Mouse (Mus musculus): ENCODE measurements at regions not wholly inside any gene's neighbourhood (a gene's known extent, or its start where the extent isn't known, plus 50 kb on each side); places are given as distances from the start of the nearest gene placed in this dataset.

GRCm38 (mm10) chr4:105352342-105352741 is 195.2 kb downstream of the Plpp3 start:
- H3K36me3 ChIP-seq, result no peaks in the 10 kb centered on the region
- no peak overlapping the region for H3K4me3 ChIP-seq (replicated peaks)
- no peaks in the 10 kb centered on the region for H3K27me3 ChIP-seq
- ATAC-seq (ENCODE audit: insufficient number of reproducible peaks, low FRiP score, low TSS enrichment, low read depth), result peak; percentile 70
- no peak overlapping the region for H3K9ac ChIP-seq
- no peak overlapping the region for H3K4me2 ChIP-seq (replicated peaks)
- H3K27ac ChIP-seq (replicated peaks), result no peak overlapping the region
- peaks cover 10% of the 10 kb centered on the region; the same call in 1 of the 2 replicates for H3K4me1 ChIP-seq
- H3K9me3 ChIP-seq (replicated peaks), result no peaks in the 10 kb centered on the region
- WGBS, result 39% methylated on average over 7 of the region's 7 CpGs

GRCm38 (mm10) chr4:105352953-105353352 is 195.8 kb downstream of the Plpp3 start:
- Histone ChIP-seq H3K4me2 (replicated peaks) (no peak overlapping the region), H3K4me1 (peaks cover 10% of the 10 kb centered on the region; the same call in 1 of the 2 replicates), H3K9ac (no peak overlapping the region), H3K27ac (replicated peaks) (no peak overlapping the region), H3K36me3 (no peaks in the 10 kb centered on the region), H3K9me3 (replicated peaks) (no peaks in the 10 kb centered on the region), H3K27me3 (no peaks in the 10 kb centered on the region), H3K4me3 (replicated peaks) (no peak overlapping the region)
- 58% methylated on average over 3 of the region's 3 CpGs for WGBS
- no peak for ATAC-seq (ENCODE audit: insufficient number of reproducible peaks, low FRiP score, low TSS enrichment, low read depth)

GRCm38 (mm10) chr4:105354097-105354496 is 196.9 kb downstream of the Plpp3 start:
- WGBS, result 65% methylated on average over 8 of the region's 8 CpGs
- Histone ChIP-seq H3K36me3 (no peaks in the 10 kb centered on the region), H3K4me3 (replicated peaks) (no peak overlapping the region), H3K4me1 (peaks cover 10% of the 10 kb centered on the region; the same call in 1 of the 2 replicates), H3K4me2 (replicated peaks) (no peak overlapping the region), H3K9me3 (replicated peaks) (no peaks in the 10 kb centered on the region), H3K27ac (replicated peaks) (no peak overlapping the region), H3K9ac (no peak overlapping the region), H3K27me3 (no peaks in the 10 kb centered on the region)
- no peak for ATAC-seq (ENCODE audit: insufficient number of reproducible peaks, low FRiP score, low TSS enrichment, low read depth)

DNA sequence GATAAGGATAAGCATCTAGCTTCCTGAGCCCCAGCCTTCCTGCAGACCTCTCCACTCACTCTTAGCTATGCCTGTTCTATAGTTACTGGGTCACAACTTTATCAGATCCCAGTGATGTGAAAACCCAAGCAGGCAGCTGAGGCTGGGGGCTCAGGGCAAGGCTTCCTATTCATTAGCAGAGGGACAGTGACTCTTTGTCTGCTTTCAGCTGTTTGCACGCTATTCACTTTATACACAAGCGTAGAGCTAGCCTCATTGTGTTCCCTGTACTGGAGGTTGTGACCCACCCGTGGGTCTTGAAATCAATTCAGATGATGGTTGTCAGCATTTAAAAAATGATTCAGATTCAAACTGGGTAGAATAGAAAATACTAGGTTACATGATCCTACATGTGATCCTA is 199.5 kb downstream of the Plpp3 start:
- H3K27ac ChIP-seq (replicated peaks), result no peak overlapping the region
- no peak overlapping the region for H3K4me2 ChIP-seq (replicated peaks)
- H3K36me3 ChIP-seq, result no peaks in the 10 kb centered on the region
- WGBS, result 61% methylated on average over 3 of the region's 3 CpGs
- H3K27me3 ChIP-seq, result no peaks in the 10 kb centered on the region
- H3K9me3 ChIP-seq (replicated peaks), result no peaks in the 10 kb centered on the region
- H3K9ac ChIP-seq, result no peak overlapping the region
- ATAC-seq (ENCODE audit: insufficient number of reproducible peaks, low FRiP score, low TSS enrichment, low read depth), result no peak
- H3K4me3 ChIP-seq (replicated peaks), result no peak overlapping the region
- H3K4me1 ChIP-seq, result peaks cover 10% of the 10 kb centered on the region; the same call in 1 of the 2 replicates

DNA sequence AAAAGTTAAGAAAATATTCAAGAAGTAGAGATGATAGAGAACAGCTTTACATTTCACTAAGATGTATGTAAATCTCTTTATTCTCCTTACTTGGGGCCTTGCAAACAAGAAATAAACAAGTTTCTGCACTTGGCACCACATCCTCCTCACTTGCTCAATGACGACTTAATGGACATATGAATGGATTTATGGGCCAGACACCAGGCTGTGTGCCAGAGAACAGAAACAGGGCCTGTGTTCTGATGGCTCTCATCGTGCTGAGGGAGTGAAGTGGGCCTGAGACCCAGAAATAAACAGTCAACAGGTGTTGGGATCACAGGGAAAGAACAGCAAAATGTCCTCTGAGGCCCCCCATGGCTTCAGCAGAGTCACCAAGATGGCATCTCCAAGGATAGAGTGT is 201.6 kb downstream of the Plpp3 start:
- Histone ChIP-seq H3K9me3 (replicated peaks) (no peaks in the 10 kb centered on the region), H3K4me1 (no peaks in the 10 kb centered on the region), H3K9ac (no peak overlapping the region), H3K27me3 (no peaks in the 10 kb centered on the region), H3K36me3 (no peaks in the 10 kb centered on the region), H3K4me3 (replicated peaks) (no peak overlapping the region), H3K4me2 (replicated peaks) (no peak overlapping the region), H3K27ac (replicated peaks) (no peak overlapping the region)
- 33% methylated on average over 2 of the region's 2 CpGs for WGBS
- ATAC-seq (ENCODE audit: insufficient number of reproducible peaks, low FRiP score, low TSS enrichment, low read depth), result no peak

DNA sequence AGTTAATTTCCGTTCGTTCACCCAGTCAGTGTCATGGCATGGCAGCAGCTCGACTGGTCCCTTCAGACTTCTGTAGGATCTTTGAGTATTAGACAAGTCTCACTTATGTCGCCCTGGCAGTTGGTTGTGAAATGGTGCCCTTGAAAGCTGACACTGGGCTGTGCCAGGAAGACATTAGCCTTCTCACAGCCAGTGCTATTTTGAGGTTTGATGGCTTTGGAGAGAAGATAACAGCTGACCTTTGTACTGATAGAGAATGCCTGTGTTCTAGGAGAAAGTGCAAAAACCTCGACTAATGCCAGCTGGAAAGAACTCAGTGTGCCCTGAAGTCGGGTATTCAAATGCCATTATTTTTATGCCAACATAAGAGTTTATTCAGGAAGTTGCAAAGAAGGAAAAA is 207.3 kb downstream of the Plpp3 start:
- H3K4me2 ChIP-seq (replicated peaks), result no peak overlapping the region
- ATAC-seq (ENCODE audit: insufficient number of reproducible peaks, low FRiP score, low TSS enrichment, low read depth), result no peak
- no peak overlapping the region for H3K27ac ChIP-seq (replicated peaks)
- H3K27me3 ChIP-seq, result no peaks in the 10 kb centered on the region
- H3K36me3 ChIP-seq, result no peaks in the 10 kb centered on the region
- H3K9me3 ChIP-seq (replicated peaks), result no peaks in the 10 kb centered on the region
- 0 out of 2 replicates have a peak, but pooled peaks cover 6% of the 10 kb centered on the region for H3K4me1 ChIP-seq
- H3K9ac ChIP-seq, result no peak overlapping the region
- 78% methylated on average over 6 of the region's 6 CpGs for WGBS
- no peak overlapping the region for H3K4me3 ChIP-seq (replicated peaks)

DNA sequence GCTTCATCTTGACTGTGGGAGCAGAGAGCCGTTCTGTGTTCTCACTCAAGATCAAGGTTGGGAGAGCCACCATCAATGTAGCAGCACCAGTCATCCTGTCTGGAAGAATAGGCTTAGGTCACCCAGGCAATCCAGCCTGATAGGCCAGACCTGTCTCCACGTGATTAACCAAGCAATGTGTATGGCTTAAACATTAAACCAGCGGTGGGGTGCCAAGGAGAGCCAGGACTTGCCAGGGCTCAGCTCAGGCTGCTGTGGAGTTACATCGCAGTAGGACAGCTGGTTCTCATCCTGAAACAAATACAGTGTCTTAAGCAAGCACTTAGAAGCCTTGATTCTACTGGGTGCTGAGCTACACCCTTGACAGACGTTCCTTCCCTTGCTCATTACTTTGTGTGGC is 207.9 kb downstream of the Plpp3 start:
- 74% methylated on average over 5 of the region's 5 CpGs for WGBS
- no peak overlapping the region for H3K4me3 ChIP-seq (replicated peaks)
- H3K4me2 ChIP-seq (replicated peaks), result no peak overlapping the region
- no peak overlapping the region for H3K27ac ChIP-seq (replicated peaks)
- H3K4me1 ChIP-seq, result 0 out of 2 replicates have a peak, but pooled peaks cover 6% of the 10 kb centered on the region
- no peaks in the 10 kb centered on the region for H3K36me3 ChIP-seq
- H3K27me3 ChIP-seq, result no peaks in the 10 kb centered on the region
- no peak overlapping the region for H3K9ac ChIP-seq
- H3K9me3 ChIP-seq (replicated peaks), result no peaks in the 10 kb centered on the region
- ATAC-seq (ENCODE audit: insufficient number of reproducible peaks, low FRiP score, low TSS enrichment, low read depth), result no peak

- WGBS, result 25% methylated on average over 5 of the region's 5 CpGs
- H3K27ac ChIP-seq (replicated peaks), result 0 out of 2 replicates have a peak overlapping the region, but pooled peaks have one; percentile 18
- H3K4me2 ChIP-seq (replicated peaks), result no peak overlapping the region
- H3K36me3 ChIP-seq, result no peaks in the 10 kb centered on the region
- H3K4me1 ChIP-seq, result peaks cover 13% of the 10 kb centered on the region; the same call in 1 of the 2 replicates
- no peaks in the 10 kb centered on the region for H3K27me3 ChIP-seq
- no peak overlapping the region for H3K9ac ChIP-seq
- ATAC-seq (ENCODE audit: insufficient number of reproducible peaks, low FRiP score, low TSS enrichment, low read depth), result no peak
- H3K9me3 ChIP-seq (replicated peaks), result no peaks in the 10 kb centered on the region
- H3K4me3 ChIP-seq (replicated peaks), result no peak overlapping the region
These were observed 219.4 kb downstream of the Plpp3 start for GRCm38 (mm10) chr4:105376591-105376990.

DNA sequence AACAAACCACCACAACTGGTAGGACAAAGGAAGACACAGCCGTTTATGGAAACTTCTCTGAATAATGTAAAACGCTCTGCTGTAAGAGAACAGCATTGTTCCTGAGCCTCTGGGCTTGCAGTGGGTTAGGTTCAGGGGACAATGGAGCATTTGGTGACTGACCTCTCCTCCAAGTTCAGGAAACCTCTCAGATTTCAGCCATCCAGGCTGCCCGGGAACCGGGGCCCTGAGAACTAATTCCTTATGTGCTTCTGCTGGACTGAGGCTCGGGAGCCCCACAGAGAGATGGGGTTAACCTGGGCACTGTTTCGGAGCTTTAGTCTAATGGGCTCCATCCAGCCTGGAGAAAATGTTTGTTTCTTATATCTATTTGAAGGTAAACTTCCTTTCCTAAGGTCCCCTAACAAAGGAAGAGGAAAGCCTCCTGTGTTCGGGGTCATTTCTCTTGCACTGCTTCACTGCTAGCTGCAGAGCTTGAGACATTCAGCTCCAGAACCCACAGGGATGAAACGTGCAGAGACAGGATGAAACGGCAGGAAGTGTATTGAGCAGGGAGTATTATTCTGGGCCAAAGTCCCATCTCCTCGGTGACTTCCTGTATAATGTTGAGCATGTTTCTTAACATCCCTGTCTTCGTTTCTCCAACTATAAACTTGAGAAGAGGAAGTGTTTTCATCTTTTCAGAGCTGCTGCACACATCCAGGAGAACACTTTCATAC is 220.5 kb downstream of the Plpp3 start:
- Histone ChIP-seq H3K27ac (replicated peaks) (peak overlapping the region; percentile 18; the same call in 1 of the 2 replicates), H3K36me3 (no peaks in the 10 kb centered on the region), H3K9me3 (replicated peaks) (no peaks in the 10 kb centered on the region), H3K27me3 (no peaks in the 10 kb centered on the region), H3K4me2 (replicated peaks) (no peak overlapping the region), H3K4me1 (peaks cover 13% of the 10 kb centered on the region; the same call in 1 of the 2 replicates), H3K9ac (no peak overlapping the region), H3K4me3 (replicated peaks) (no peak overlapping the region)
- no peak for ATAC-seq (ENCODE audit: insufficient number of reproducible peaks, low FRiP score, low TSS enrichment, low read depth)
- 36% methylated on average over 11 of the region's 11 CpGs for WGBS

GRCm38 (mm10) chr4:105384826-105385225 is 227.7 kb downstream of the Plpp3 start:
- Histone ChIP-seq H3K36me3 (no peaks in the 10 kb centered on the region), H3K27ac (replicated peaks) (no peak overlapping the region), H3K4me3 (replicated peaks) (no peak overlapping the region), H3K9ac (no peak overlapping the region), H3K27me3 (no peaks in the 10 kb centered on the region), H3K4me1 (peaks cover 3% of the 10 kb centered on the region; the same call in 1 of the 2 replicates), H3K9me3 (replicated peaks) (no peaks in the 10 kb centered on the region), H3K4me2 (replicated peaks) (no peak overlapping the region)
- WGBS, result 53% methylated on average over 3 of the region's 3 CpGs
- no peak for ATAC-seq (ENCODE audit: insufficient number of reproducible peaks, low FRiP score, low TSS enrichment, low read depth)

- 74% methylated on average over 5 of the region's 5 CpGs for WGBS
- H3K27me3 ChIP-seq, result no peaks in the 10 kb centered on the region
- no peak overlapping the region for H3K4me2 ChIP-seq (replicated peaks)
- no peak for ATAC-seq (ENCODE audit: insufficient number of reproducible peaks, low FRiP score, low TSS enrichment, low read depth)
- H3K4me3 ChIP-seq (replicated peaks), result no peak overlapping the region
- peaks cover 3% of the 10 kb centered on the region; the same call in 1 of the 2 replicates for H3K4me1 ChIP-seq
- no peaks in the 10 kb centered on the region for H3K36me3 ChIP-seq
- H3K27ac ChIP-seq (replicated peaks), result no peak overlapping the region
- H3K9ac ChIP-seq, result no peak overlapping the region
- H3K9me3 ChIP-seq (replicated peaks), result no peaks in the 10 kb centered on the region
These were observed 228.3 kb downstream of the Plpp3 start for GRCm38 (mm10) chr4:105385481-105385880.

- Histone ChIP-seq H3K9ac (no peak overlapping the region), H3K27ac (replicated peaks) (no peak overlapping the region), H3K27me3 (no peaks in the 10 kb centered on the region), H3K4me2 (replicated peaks) (no peak overlapping the region), H3K4me3 (replicated peaks) (no peak overlapping the region), H3K36me3 (no peaks in the 10 kb centered on the region), H3K9me3 (replicated peaks) (no peaks in the 10 kb centered on the region), H3K4me1 (peaks cover 3% of the 10 kb centered on the region; the same call in 1 of the 2 replicates)
- no peak for ATAC-seq (ENCODE audit: insufficient number of reproducible peaks, low FRiP score, low TSS enrichment, low read depth)
- WGBS, result 24% methylated on average over 5 of the region's 5 CpGs
These were observed 233.2 kb downstream of the Plpp3 start for GRCm38 (mm10) chr4:105390378-105390777.

All from embryonic facial prominence, embryonic 15.5 days (tissue).